Mouse (Mus musculus): ENCODE results near the gene Cstf3. TPM values are rescaled to one million over a fixed set of nuclear protein-coding genes. Genes with fewer than 3 reads are reported as not detected.

Gene Cstf3
- total RNA-seq, 2 experiments from 2014 or later = 11.5 to 12.9 TPM

DNA sequence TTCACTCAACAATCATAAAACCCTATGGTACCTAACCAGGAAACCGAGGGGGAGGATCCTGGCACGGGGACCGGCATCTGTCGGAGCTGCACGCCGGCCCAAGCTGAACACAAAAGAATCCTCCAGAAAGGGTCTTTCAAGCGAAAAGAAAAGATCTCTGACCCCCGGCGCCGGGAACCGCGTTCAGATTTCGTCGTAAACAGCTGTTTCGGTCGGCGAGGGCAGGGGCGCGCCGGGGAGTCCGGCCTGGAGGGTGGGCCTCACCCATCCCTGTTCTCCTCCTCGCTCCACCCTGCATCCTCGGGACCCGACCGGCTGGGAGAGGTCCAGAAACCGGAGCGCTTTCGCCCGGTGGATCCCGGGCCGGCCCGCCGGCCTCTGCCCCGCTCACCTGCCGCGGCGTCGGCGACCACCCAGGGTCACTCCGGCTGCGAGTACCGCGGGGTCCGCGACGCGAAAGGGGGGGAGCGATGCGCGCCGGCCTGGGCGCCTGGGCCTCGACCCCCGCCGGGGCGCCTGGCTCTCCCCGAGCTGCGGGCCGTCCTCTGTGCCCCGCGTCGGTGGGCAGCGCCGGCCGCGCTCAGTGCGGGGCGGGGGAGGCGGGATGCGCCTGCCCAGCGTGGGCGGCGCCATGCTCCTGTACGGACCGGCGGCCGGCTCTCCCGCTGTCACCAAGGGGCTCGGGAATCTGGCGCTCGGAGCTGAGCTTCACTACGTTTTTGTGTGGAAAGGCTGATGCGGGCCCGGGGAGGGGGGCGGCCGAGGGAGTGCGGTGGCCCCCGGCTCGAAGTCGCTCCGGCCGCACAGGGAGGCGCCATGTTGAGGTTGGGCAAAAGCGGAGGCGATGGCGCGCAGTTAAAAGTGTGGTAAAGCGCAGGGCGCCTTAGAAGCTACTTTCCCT, 121.5 kb downstream of the Cstf3 start, which contains the start of gene Tcp11l1:
Tcp11l1 (minus strand) TSS at position 585 of the 901 bp plus-strand sequence.
- DNase-seq = peak; percentile 62 to 82

DNA sequence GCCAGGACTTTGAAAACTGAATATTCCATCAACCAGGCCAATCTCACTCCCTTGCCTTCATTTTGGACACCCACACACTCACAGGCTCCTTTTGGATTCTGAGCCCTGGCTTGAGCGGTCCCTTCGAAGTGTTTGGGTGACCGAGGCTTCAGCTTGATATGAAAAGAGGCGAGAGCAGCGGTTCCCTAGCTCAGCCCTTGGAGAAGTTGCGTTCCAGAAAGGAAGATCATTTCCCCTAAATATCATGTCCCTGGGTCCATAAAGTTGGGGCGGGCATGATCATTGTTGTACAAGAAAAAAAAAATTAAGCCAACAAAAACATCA, 122.1 kb downstream of the Cstf3 start:
- DNase-seq = no peak

DNA sequence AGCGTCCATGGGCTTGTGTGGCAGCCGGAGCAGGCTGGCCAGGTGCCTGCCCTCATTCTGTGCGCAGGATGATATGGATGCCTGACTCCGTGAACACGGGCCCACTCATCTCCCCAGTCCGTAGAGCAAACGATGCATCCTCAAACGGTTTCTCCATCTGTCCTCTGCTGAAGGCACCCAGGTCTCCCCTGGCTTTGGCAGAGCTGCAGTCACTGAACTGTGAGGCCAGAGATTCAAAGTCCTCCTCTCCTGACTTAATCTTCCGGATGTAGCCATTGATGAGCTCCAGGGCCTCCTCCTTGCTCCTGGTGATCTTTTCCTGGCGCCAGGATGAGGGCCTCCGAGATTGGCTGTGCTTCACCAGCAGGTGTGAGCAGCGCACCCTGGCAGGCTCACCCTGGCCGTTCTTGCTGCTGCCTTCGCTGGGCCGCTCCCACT, 124.0 kb downstream of the Cstf3 start:
- DNase-seq = no peak

Other genes with a start within 250 kb of the Cstf3 start
- under 1 TPM; 0.07 to 0.08 TPM for gene D430041D05Rik, start 179.5 kb upstream of the Cstf3 start, total RNA-seq (2021)
- 100 to 1,000 TPM; 209 to 220 TPM for gene Hipk3, start 96.1 kb upstream of the Cstf3 start, total RNA-seq (2021)
- 1 to 10 TPM; 6.8 to 7.2 TPM for gene Tcp11l1, start 121.6 kb downstream of the Cstf3 start, total RNA-seq (2021)
- not detected for gene Pin1rt1, start 125.9 kb downstream of the Cstf3 start, total RNA-seq (2021)
- gene Depdc7, start 152.4 kb downstream of the Cstf3 start, total RNA-seq (2021) = 1 to 10 TPM; 1.6 to 1.8 TPM
- 10 to 100 TPM; 26.5 to 28.1 TPM for gene Qser1, start 226.2 kb downstream of the Cstf3 start, total RNA-seq (2021)

All from heart, adult 18-20 months (tissue).